Mouse (Mus musculus) gastrocnemius, adult 2 months (tissue): ENCODE results near the gene Hmmr. TPM values are rescaled to one million over a fixed set of nuclear protein-coding genes. Genes with fewer than 3 reads are reported as not detected.
"Not testable (repeated sequence)": the region's sequence is repeated elsewhere in the genome, so short reads cannot be mapped to it uniquely, and the experiment has no call there.

Experiments
- DNase-seq: peaks from one replicate; pipeline ENCODE4 v3.0.0; 2022
- H3K27ac ChIP-seq: fragments of 200-600 bp; 2 replicates; pipeline ENCODE4 v1.8.1; 2022; ENCODE audit warnings: mild to moderate bottlenecking
- H3K4me3 ChIP-seq: fragments of 200-600 bp; 2 replicates; pipeline ENCODE4 v1.8.1; 2022; ENCODE audit warnings: mild to moderate bottlenecking, moderate library complexity
- CTCF ChIP-seq: fragments of 200-600 bp; IDR thresholded peaks from 2 replicates; pipeline ENCODE4 v1.8.1; 2022; ENCODE audit warnings: antibody characterized with exemption, mild to moderate bottlenecking, moderate library complexity
- intact Hi-C: fragments of 180-260 bp; cut with DNase I; formaldehyde crosslinking; loops from one replicate; pipeline ENCODE4 v1.15.1; 2025
- total RNA-seq, 2 experiments: library from RNA; stranded (reverse); gene quantifications; 2 replicates each; pipeline ENCODE4 v1.2.3; 2021

The Hmmr gene
- total RNA-seq, 2 experiments from 2014 or later = 0.08 TPM; not detected in 1

- intact Hi-C loops = no loop called here
- TF ChIP-seq CTCF = no peak
- no peak for DNase-seq
- no peak overlapping the region for H3K4me3 ChIP-seq
- H3K27ac ChIP-seq = no peak overlapping the region
These were observed 11.1 kb upstream of the Hmmr start for GRCm38 (mm10) chr11:40744348-40744747.

GRCm38 (mm10) chr11:40741605-40742262, 8.5 kb upstream of the Hmmr start:
- Histone ChIP-seq H3K4me3 (no peak overlapping the region), H3K27ac (no peak overlapping the region)
- no peak for TF ChIP-seq CTCF
- no peak for DNase-seq
- intact Hi-C loops = no loop called here

GRCm38 (mm10) chr11:40737369-40737768, 4.1 kb upstream of the Hmmr start:
- no peak overlapping the region for H3K4me3 ChIP-seq
- intact Hi-C loops = no loop called here
- no peak for DNase-seq
- TF ChIP-seq CTCF = no peak
- H3K27ac ChIP-seq = no peak overlapping the region

GRCm38 (mm10) chr11:40734251-40734752, 1.1 kb upstream of the Hmmr start:
- peak overlapping the region; percentile 96 for H3K4me3 ChIP-seq
- intact Hi-C loops = loop anchor here (2.0 kb wide), 1 partner anchor 18 kb away; no protein-coding TSS in a partner anchor
- H3K27ac ChIP-seq = peak overlapping the region; percentile 91
- no peak for TF ChIP-seq CTCF
- DNase-seq = no peak

GRCm38 (mm10) chr11:40732997-40733338, 254 bp downstream of the Hmmr start:
- Histone ChIP-seq H3K4me3 (peak overlapping the region; percentile 96), H3K27ac (no peak overlapping the region)
- TF ChIP-seq CTCF = no peak
- intact Hi-C loops = loop anchor here (1.0 kb wide), 1 partner anchor 41 kb away; no protein-coding TSS in a partner anchor
- no peak for DNase-seq

- TF ChIP-seq CTCF = no peak
- intact Hi-C loops = no loop called here
- no peak overlapping the region for H3K4me3 ChIP-seq
- no peak for DNase-seq
- no peak overlapping the region for H3K27ac ChIP-seq
These were observed 14.9 kb downstream of the Hmmr start for GRCm38 (mm10) chr11:40718324-40718723.

GRCm38 (mm10) chr11:40715524-40715923, 17.7 kb downstream of the Hmmr start:
- H3K4me3 ChIP-seq = no peak overlapping the region
- intact Hi-C loops = no loop called here
- no peak for TF ChIP-seq CTCF

GRCm38 (mm10) chr11:40713858-40714257, 19.4 kb downstream of the Hmmr start:
- Histone ChIP-seq H3K4me3 (no peak overlapping the region), H3K27ac (no peak overlapping the region)
- peak; percentile 37 for DNase-seq
- intact Hi-C loops = no loop called here
- TF ChIP-seq CTCF = no peak

More at GRCm38 (mm10) chr11:40715524-40715923, 17.7 kb downstream of the Hmmr start:
- no peak for DNase-seq
- H3K27ac ChIP-seq = no peak overlapping the region

- H3K27ac ChIP-seq, H3K4me3 ChIP-seq, DNase-seq, intact Hi-C loops: not testable (repeated sequence)
These were observed 23.3 kb downstream of the Hmmr start for GRCm38 (mm10) chr11:40709899-40710298.

- H3K4me3 ChIP-seq = peak within 1 kb of the TSS; percentile 89
- H3K27ac ChIP-seq = peak within 1 kb of the TSS; percentile 98
- no peak for TF ChIP-seq CTCF
- intact Hi-C loops = no loop called here
- no peak for DNase-seq
These were observed 38.1 kb downstream of the Hmmr start, which contains the start of gene Mat2b for GRCm38 (mm10) chr11:40695103-40695502. TSS of gene Mat2b (minus strand) at chr11:40695203.

GRCm38 (mm10) chr11:40694311-40695087, 38.7 kb downstream of the Hmmr start:
- peak; percentile 77 for DNase-seq
- H3K4me3 ChIP-seq = peak overlapping the region; percentile 89
- H3K27ac ChIP-seq = peak overlapping the region; percentile 98
- intact Hi-C loops = no loop called here
- TF ChIP-seq CTCF = no peak

GRCm38 (mm10) chr11:40693366-40693951, 39.8 kb downstream of the Hmmr start:
- intact Hi-C loops = loop anchor here (2.0 kb wide), 1 partner anchor 61 kb away; the partner anchor contains the start of gene Ccng1
- H3K27ac ChIP-seq = peak overlapping the region; percentile 98
- TF ChIP-seq CTCF = no peak

More at GRCm38 (mm10) chr11:40693366-40693951, 39.8 kb downstream of the Hmmr start:
- H3K4me3 ChIP-seq = peak overlapping the region; percentile 89
- DNase-seq = peak; percentile 86
